Mouse (Mus musculus): ENCODE results near the gene Sppl3.
A peak's percentile ranks its signal among the peaks of the same experiment; 100 is the strongest.

The Sppl3 gene

GRCm38 (mm10) chr5:115010577-115011216 is at the start of gene Sppl3:
Sppl3 (plus strand) TSS chr5:115011137.
- DNase-seq (ENCODE audit: low read depth) = peak; percentile 96

- DNase-seq (ENCODE audit: low read depth) = no peak
Measured at GRCm38 (mm10) chr5:114961590-114962360, 49.2 kb upstream of the Sppl3 start.

DNA sequence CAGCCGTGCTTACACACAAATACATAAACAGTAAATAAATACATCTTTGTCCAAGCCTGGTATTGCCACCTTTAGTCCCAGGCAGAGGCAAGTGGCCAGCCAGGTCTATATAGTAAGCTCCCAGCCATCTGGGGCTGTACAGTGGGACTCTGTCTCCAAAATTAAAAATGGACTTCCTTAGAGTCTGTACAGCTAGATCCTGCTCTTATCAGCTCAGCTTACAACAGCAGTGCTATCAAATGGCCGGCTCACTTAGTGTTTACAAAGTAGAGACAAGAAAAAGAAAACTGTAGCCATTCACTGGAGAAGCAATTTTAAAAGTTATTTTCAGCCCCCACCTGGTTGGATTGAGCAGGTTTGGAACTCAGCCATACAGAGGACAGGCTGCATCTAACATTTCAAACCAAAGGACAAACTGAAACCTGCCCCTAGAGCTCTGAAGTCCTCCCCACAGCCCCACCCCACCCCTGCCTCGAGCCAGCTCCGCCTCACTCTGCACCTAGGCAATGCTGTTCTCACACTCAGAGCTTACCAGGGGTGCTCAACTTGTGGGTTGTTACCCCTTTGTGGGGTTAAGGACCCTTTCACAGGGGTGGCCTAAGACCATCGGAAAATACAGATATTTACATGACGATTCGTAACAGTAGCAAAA is 46.5 kb upstream of the Sppl3 start:
- no peak for DNase-seq (ENCODE audit: low read depth)

GRCm38 (mm10) chr5:114964967-114965898 is 45.7 kb upstream of the Sppl3 start:
- DNase-seq (ENCODE audit: low read depth) = no peak

- no peak for DNase-seq (ENCODE audit: low read depth)
Measured at GRCm38 (mm10) chr5:114967523-114968268, 43.2 kb upstream of the Sppl3 start.

DNA sequence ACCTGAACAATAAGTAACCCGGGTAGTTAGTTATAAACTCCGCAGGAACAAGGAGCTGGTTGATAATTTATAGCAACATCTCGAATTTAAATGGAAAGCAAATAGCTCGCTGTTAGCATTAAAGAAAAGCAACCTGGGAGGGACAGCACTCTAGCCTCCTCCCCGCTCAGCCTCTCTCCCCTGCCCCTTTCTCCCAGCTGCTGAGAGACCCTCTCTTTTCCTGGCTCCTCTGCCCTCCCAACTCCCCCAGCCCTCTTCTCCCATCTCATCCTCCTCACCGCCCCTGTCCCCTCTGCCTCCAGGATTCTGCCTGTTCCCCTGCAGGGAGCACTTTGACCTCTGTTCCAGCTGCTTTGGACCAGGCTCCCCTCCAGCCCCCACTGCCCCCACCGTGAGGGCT is 42.3 kb upstream of the Sppl3 start:
- DNase-seq (ENCODE audit: low read depth) = no peak

DNA sequence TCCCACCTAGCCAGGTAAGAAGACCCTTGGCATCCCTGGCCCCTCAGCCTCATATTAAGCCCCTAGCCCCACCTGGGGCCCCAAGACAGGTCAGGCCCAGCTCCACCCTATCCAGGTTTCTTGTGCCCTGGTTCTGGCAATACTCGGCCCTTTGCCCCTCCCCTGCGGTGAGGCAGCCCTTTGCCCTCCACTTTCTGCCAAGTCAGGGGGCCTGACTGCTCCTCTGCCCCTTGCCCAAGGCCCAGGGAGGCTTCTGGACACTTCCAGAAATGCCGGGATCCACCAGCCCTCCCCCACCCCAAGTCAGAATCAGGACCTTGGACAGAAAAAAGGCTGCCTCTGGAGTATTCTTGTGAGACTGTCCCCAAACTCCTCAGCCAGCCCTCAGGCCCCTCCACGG is 41.9 kb upstream of the Sppl3 start:
- no peak for DNase-seq (ENCODE audit: low read depth)

DNA sequence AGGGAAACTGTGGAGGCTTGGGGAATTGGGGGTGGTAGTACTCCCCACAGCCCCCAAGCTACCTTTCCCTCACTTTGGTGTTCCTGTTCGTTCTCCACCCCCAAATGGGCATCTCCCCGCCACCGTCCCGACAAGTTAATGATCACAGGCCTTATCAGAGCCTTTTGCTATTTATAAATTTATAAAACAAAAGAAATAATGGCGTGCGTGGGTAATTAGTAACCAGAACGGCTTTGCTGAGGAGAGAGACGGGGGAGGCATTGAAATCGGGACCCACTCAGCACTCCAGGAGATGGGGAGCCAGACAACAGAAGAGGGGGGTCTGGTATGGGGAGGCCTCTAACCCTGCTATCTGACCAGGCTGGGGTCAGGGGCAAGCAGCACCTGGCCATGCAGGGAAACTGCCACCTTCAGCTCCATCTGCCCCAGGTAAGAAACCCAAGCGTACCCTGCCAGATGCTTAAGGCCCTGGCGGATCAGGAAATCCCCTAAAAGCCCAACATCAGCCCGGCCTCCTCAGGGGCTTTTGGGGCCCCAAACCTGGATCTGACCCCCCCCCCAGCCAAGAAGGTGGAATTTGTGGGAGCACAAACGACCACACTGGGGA is 41.2 kb upstream of the Sppl3 start:
- no peak for DNase-seq (ENCODE audit: low read depth)

- DNase-seq (ENCODE audit: low read depth) = no peak
Measured at GRCm38 (mm10) chr5:114970824-114971227, 40.1 kb upstream of the Sppl3 start, which contains the start of gene Hnf1a. Hnf1a (minus strand) TSS chr5:114971094.

GRCm38 (mm10) chr5:114972201-114972600 is 38.7 kb upstream of the Sppl3 start:
- no peak for DNase-seq (ENCODE audit: low read depth)

DNA sequence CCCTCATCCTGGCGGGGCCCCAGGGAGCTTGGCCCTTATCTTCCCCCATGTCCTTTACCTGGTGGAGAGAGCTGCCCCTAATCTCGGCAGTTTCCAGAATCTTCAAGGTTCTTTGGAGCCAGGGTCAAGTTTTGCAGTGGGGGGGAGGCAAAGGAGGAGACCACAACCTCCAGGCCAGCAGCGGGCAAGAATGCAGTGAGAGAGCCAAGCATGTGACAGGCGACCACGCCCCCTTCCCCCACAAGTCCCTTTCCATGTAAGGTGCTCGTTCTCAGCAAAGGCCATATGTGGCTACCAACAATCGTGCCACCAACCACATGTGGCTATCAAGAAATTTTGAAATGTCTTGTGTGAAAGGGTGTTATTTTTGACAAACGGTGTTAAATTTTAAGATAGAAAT is 37.8 kb upstream of the Sppl3 start:
- DNase-seq (ENCODE audit: low read depth) = no peak

DNA sequence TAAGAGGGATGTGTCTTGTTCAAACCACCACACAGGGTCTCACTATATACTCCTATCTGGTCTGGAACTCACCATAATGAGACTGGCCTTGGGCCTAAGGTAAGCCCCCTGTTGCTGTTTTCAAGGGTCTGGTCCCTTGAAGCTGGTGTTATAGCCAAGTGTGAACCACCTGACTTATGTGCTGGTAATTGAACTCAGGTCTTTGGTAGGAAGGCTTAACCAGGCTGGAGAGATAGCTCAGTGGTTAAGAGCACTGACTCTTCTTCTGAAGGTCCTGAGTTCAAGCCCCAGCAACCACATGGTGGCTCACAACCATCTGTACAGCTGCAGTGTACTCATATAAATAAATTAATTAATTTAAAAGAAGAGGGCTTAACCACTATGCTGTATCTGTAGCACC is 34.0 kb upstream of the Sppl3 start:
- no peak for DNase-seq (ENCODE audit: low read depth)

DNA sequence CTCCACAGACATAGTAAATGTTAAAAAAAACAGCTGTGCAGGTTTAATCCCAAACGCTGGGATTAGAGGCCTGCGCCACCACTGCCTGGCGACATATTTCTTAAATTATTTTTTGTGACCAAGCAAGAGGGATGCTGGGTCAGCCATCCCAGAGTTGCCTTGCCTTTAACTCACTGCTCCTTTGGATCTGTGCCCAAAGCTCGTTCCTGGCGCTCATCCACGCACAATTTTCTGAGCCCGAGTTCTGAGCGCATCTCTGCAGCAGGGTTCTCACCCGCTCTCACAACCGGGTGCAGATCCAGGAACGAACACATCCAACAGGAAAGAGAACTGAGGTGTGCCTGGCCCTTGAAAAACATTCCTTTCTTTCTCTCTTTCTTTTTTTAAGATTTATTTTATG is 32.5 kb upstream of the Sppl3 start:
- DNase-seq (ENCODE audit: low read depth) = no peak

- peak; percentile 78 for DNase-seq (ENCODE audit: low read depth)
Measured at GRCm38 (mm10) chr5:114978888-114979249, 32.1 kb upstream of the Sppl3 start.

DNA sequence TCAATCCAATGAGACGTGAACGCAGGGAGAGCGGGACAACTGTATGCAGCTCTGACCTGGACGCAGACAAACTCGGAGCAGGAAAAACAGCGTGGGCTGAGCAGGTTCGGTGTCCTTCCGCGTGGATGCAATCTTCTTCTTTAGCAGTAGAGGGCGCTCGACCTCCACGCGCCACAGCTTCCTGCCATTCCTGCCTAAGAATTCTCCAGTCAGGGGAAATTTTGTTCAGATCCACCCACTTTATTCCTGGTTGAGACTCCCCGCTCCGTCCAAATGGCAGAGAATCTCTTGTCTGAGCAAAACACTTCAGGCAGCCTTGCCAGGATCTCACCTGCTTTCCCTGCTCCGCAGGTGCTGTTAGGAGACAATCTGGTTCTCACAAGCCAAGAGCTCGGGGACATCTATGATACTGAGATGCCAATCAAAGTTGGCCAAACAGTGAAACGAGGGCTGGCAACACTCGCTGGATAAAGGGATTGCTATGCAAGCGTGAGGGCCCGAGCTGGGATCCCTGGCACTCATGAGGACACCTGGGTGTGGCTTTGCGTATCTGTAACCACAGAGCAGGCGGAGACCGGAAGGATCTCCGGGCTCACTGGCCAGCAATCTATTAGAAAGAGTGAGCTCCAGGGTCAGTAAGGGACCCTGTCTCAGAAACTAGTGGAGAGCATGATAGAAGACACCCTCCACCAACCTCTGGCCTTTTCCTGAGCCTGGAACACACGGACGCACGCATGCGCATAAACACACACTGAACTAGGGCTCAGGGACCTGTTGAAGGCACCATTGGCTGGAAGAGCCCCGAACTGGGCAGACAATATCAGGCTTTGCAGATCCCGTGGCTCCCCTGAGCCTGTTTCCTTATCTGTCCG is 31.5 kb upstream of the Sppl3 start:
- peak; percentile 82 for DNase-seq (ENCODE audit: low read depth)

GRCm38 (mm10) chr5:114980122-114980748 is 30.7 kb upstream of the Sppl3 start:
- no peak for DNase-seq (ENCODE audit: low read depth)

- DNase-seq (ENCODE audit: low read depth) = no peak
Measured at GRCm38 (mm10) chr5:114982001-114982400, 28.9 kb upstream of the Sppl3 start.

GRCm38 (mm10) chr5:114985074-114985473 is 25.9 kb upstream of the Sppl3 start:
- DNase-seq (ENCODE audit: low read depth) = no peak

- DNase-seq (ENCODE audit: low read depth) = peak; percentile 35
Measured at GRCm38 (mm10) chr5:114996447-114996846, 14.5 kb upstream of the Sppl3 start.

All from induced T-regulatory cell, adult 2 months (primary cell).